Mouse (Mus musculus): ENCODE measurements around the gene Mmp12. TPM values are rescaled to one million over a fixed set of nuclear protein-coding genes. Genes with fewer than 3 reads are reported as not detected.

The Mmp12 gene
- total RNA-seq (2012; rRNA removed), result 0.13 TPM in 1 of 2 replicates, not detected in the other

DNA sequence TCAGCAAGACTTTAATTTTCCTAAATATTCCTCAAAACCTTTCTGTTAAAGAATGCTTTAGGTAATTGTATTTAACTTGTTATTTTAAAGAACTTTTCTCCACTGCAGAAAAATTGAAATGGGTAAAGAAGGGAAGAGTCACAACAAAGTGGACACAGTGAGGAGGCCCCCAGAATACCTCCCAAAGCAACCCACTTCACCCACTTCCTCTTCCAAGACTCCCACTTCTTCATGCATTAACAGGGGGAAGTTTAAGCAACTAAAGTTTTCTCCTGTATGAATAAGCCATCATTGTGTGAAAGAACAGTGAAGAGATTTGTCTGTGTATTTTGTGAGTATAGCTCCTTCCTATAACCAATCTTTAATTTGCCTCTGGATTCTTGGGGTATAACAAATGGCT, at the start of gene Mmp12:
Gene Mmp12 (plus strand): TSS at position 275 of the 400 bp plus-strand sequence.
- TF ChIP-seq ZC3H11A (IDR thresholded peaks at IDR 0.05; ENCODE audit: borderline replicate concordance, low read depth, low read length), result no peak
- TF ChIP-seq HCFC1 (IDR thresholded peaks at IDR 0.05; ENCODE audit: borderline replicate concordance, insufficient read depth, low read length), result no peak
- TF ChIP-seq ZNF384 (IDR thresholded peaks at IDR 0.05; ENCODE audit: low read depth, low read length), result no peak
- TF ChIP-seq MAFK (IDR thresholded peaks at IDR 0.05; ENCODE audit: insufficient read depth, low read depth, low read length), result no peak
- no peak for TF ChIP-seq CHD2 (IDR thresholded peaks at IDR 0.05; ENCODE audit: low read depth, low read length)
- no peaks in the 10 kb centered on the region for H3K4me1 ChIP-seq (ENCODE audit: control insufficient read depth in 2 of 2, insufficient read depth in 2 of 2, low read length in 2 of 2, poor library complexity in 1 of 2)
- H3K36me3 ChIP-seq (ENCODE audit: control insufficient read depth, insufficient read depth, low read length, poor library complexity, severe bottlenecking), result no peaks in the 10 kb centered on the region
- H3K9ac ChIP-seq (ENCODE audit: insufficient read depth, low read depth, low read length, poor library complexity, severe bottlenecking), result no peak within 1 kb of the TSS
- H3K4me3 ChIP-seq (ENCODE audit: insufficient read depth in 1 of 2, low read depth in 1 of 2, low read length in 2 of 2, poor library complexity in 1 of 2, severe bottlenecking in 1 of 2), result no peak within 1 kb of the TSS
- DNase-seq (ENCODE audit: low read depth, low spot score), result no peak
- no peak within 1 kb of the TSS for H3K27ac ChIP-seq (ENCODE audit: insufficient read depth, low read depth, low read length, poor library complexity, severe bottlenecking)
- H3K9me3 ChIP-seq (ENCODE audit: control insufficient read depth, insufficient read depth, low read depth, low read length), result no peaks in the 10 kb centered on the region
- in situ Hi-C loops (cut with MboI; ENCODE audit: low sequenced_read_pairs in 2 of 2, unreplicated experiment in 2 of 2), result no loop called here

DNA sequence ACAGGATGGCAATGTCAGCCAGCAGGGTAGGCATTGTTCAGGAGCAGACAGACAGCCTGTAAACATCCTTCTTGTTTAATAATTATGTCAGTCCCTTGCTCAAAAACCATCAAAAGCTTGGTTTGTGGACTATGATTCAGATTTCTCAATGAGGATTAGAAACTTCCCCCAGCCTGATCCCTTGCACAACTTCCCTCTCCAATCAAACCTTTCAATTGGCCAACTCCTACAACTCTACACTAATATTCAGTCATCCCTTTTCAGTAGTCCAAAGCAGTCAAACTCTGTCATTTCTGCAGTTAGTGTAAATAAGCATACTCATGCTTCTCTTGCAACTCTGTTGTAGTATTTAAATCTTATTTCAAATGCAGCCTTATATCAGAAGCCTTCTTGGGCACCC, 12.3 kb upstream of the Mmp12 start:
- Histone ChIP-seq H3K9me3 (ENCODE audit: control insufficient read depth, insufficient read depth, low read depth, low read length) (no peaks in the 10 kb centered on the region), H3K4me1 (ENCODE audit: control insufficient read depth in 2 of 2, insufficient read depth in 2 of 2, low read length in 2 of 2, poor library complexity in 1 of 2) (no peaks in the 10 kb centered on the region), H3K36me3 (ENCODE audit: control insufficient read depth, insufficient read depth, low read length, poor library complexity, severe bottlenecking) (no peaks in the 10 kb centered on the region), H3K4me3 (ENCODE audit: insufficient read depth in 1 of 2, low read depth in 1 of 2, low read length in 2 of 2, poor library complexity in 1 of 2, severe bottlenecking in 1 of 2) (no peak overlapping the region), H3K9ac (ENCODE audit: insufficient read depth, low read depth, low read length, poor library complexity, severe bottlenecking) (no peak overlapping the region), H3K27ac (ENCODE audit: insufficient read depth, low read depth, low read length, poor library complexity, severe bottlenecking) (no peak overlapping the region)
- TF ChIP-seq ZC3H11A (IDR thresholded peaks at IDR 0.05; ENCODE audit: borderline replicate concordance, low read depth, low read length) (no peak), ZNF384 (IDR thresholded peaks at IDR 0.05; ENCODE audit: low read depth, low read length) (no peak), MAFK (IDR thresholded peaks at IDR 0.05; ENCODE audit: insufficient read depth, low read depth, low read length) (no peak), HCFC1 (IDR thresholded peaks at IDR 0.05; ENCODE audit: borderline replicate concordance, insufficient read depth, low read length) (no peak), CHD2 (IDR thresholded peaks at IDR 0.05; ENCODE audit: low read depth, low read length) (no peak)
- in situ Hi-C loops (cut with MboI; ENCODE audit: low sequenced_read_pairs in 2 of 2, unreplicated experiment in 2 of 2), result no loop called here
- DNase-seq (ENCODE audit: low read depth, low spot score), result no peak

- no peaks in the 10 kb centered on the region for H3K9me3 ChIP-seq (ENCODE audit: control insufficient read depth, insufficient read depth, low read depth, low read length)
- H3K27ac ChIP-seq (ENCODE audit: insufficient read depth, low read depth, low read length, poor library complexity, severe bottlenecking), result no peak overlapping the region
- no peak overlapping the region for H3K9ac ChIP-seq (ENCODE audit: insufficient read depth, low read depth, low read length, poor library complexity, severe bottlenecking)
- H3K4me3 ChIP-seq (ENCODE audit: insufficient read depth in 1 of 2, low read depth in 1 of 2, low read length in 2 of 2, poor library complexity in 1 of 2, severe bottlenecking in 1 of 2), result no peak overlapping the region
- in situ Hi-C loops (cut with MboI; ENCODE audit: low sequenced_read_pairs in 2 of 2, unreplicated experiment in 2 of 2), result no loop called here
- no peaks in the 10 kb centered on the region for H3K36me3 ChIP-seq (ENCODE audit: control insufficient read depth, insufficient read depth, low read length, poor library complexity, severe bottlenecking)
- TF ChIP-seq MAFK (IDR thresholded peaks at IDR 0.05; ENCODE audit: insufficient read depth, low read depth, low read length) (no peak), HCFC1 (IDR thresholded peaks at IDR 0.05; ENCODE audit: borderline replicate concordance, insufficient read depth, low read length) (no peak), CHD2 (IDR thresholded peaks at IDR 0.05; ENCODE audit: low read depth, low read length) (no peak), ZNF384 (IDR thresholded peaks at IDR 0.05; ENCODE audit: low read depth, low read length) (no peak), ZC3H11A (IDR thresholded peaks at IDR 0.05; ENCODE audit: borderline replicate concordance, low read depth, low read length) (no peak)
- DNase-seq (ENCODE audit: low read depth, low spot score), result no peak
- no peaks in the 10 kb centered on the region for H3K4me1 ChIP-seq (ENCODE audit: control insufficient read depth in 2 of 2, insufficient read depth in 2 of 2, low read length in 2 of 2, poor library complexity in 1 of 2)
Measured at GRCm38 (mm10) chr9:7335766-7336680, 8.2 kb upstream of the Mmp12 start.

DNA sequence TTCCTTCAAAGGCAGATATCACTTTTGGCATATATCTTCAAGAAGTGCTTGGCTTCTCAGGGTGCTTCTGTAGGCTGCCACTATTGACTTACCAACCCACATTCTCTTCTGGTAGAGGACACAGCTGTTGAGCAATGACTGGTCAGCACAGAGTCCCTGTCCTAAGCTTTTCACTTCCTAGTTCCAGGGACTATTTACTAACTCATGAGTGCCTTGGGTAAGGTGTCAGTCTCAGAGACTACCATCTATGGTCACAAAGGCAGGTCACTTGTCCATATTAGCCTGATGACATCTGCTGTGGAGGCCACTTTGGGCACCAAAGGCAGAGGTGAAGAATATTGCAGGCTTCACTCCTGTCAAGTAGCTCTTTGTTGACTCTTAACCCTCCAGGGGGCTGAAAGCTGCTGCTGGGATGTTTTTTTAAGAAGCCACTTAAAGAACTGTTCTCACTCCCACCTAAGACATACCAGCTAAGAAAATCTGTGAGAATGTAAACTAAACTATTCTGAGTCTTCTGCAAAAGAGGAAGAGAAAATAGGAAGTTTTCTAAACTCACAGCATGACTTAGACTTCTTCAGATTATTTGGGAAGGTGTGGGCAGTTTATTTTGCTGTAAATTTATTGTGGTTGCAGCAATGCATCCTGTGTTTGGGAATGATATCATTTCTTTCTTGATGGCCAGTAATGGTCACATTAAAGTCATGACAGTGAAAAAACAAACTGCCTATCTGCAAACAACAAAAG, 7.3 kb upstream of the Mmp12 start:
- no peak overlapping the region for H3K9ac ChIP-seq (ENCODE audit: insufficient read depth, low read depth, low read length, poor library complexity, severe bottlenecking)
- H3K36me3 ChIP-seq (ENCODE audit: control insufficient read depth, insufficient read depth, low read length, poor library complexity, severe bottlenecking), result no peaks in the 10 kb centered on the region
- no peak overlapping the region for H3K27ac ChIP-seq (ENCODE audit: insufficient read depth, low read depth, low read length, poor library complexity, severe bottlenecking)
- in situ Hi-C loops (cut with MboI; ENCODE audit: low sequenced_read_pairs in 2 of 2, unreplicated experiment in 2 of 2), result no loop called here
- TF ChIP-seq HCFC1 (IDR thresholded peaks at IDR 0.05; ENCODE audit: borderline replicate concordance, insufficient read depth, low read length) (no peak), ZNF384 (IDR thresholded peaks at IDR 0.05; ENCODE audit: low read depth, low read length) (no peak), CHD2 (IDR thresholded peaks at IDR 0.05; ENCODE audit: low read depth, low read length) (no peak), MAFK (IDR thresholded peaks at IDR 0.05; ENCODE audit: insufficient read depth, low read depth, low read length) (no peak), ZC3H11A (IDR thresholded peaks at IDR 0.05; ENCODE audit: borderline replicate concordance, low read depth, low read length) (no peak)
- no peak overlapping the region for H3K4me3 ChIP-seq (ENCODE audit: insufficient read depth in 1 of 2, low read depth in 1 of 2, low read length in 2 of 2, poor library complexity in 1 of 2, severe bottlenecking in 1 of 2)
- no peaks in the 10 kb centered on the region for H3K4me1 ChIP-seq (ENCODE audit: control insufficient read depth in 2 of 2, insufficient read depth in 2 of 2, low read length in 2 of 2, poor library complexity in 1 of 2)
- DNase-seq (ENCODE audit: low read depth, low spot score), result no peak
- H3K9me3 ChIP-seq (ENCODE audit: control insufficient read depth, insufficient read depth, low read depth, low read length), result no peaks in the 10 kb centered on the region
